Mouse (Mus musculus): ENCODE data around the gene Ndufs8. TPM values are rescaled to one million over a fixed set of nuclear protein-coding genes. Genes with fewer than 3 reads are reported as not detected.

Ndufs8 gene
- total and polyA plus RNA-seq, 3 experiments: 195 to 248 (median 216) TPM

- dilution Hi-C loops (cut with MboI; ENCODE audit: extremely low pct_ligation_motif_present, extremely low pct_unique_long_range_greater_than_20kb, low sequenced_read_pairs) (no loop called here), in situ Hi-C loops (cut with MboI; ENCODE audit: low pct_ligation_motif_present, low pct_unique_long_range_greater_than_20kb, low sequenced_read_pairs) (no loop called here)
- Histone ChIP-seq H3K9me3 (replicated peaks; ENCODE audit: low read length) (no peaks in the 10 kb centered on the region), H3K27ac (ENCODE audit: insufficient read depth, low read depth) (no peak overlapping the region), H3K27me3 (replicated peaks) (no peaks in the 10 kb centered on the region), H3K4me3 (replicated peaks in 1 of 3; ENCODE audit: low read depth in 2 of 3, low read length in 2 of 3, poor library complexity in 1 of 3) (no peak overlapping the region), H3K36me3 (replicated peaks in 1 of 2; ENCODE audit: control insufficient read depth in 1 of 2, insufficient read depth in 1 of 2, low read length in 1 of 2) (peaks cover 46 to 66% of the 10 kb centered on the region in 2 experiments), H3K4me2 (ENCODE audit: insufficient read depth, low read depth, poor library complexity, severe bottlenecking) (no peak overlapping the region), H3K79me2 (replicated peaks; ENCODE audit: control insufficient read depth, extremely low read depth, insufficient read depth, poor library complexity, severe bottlenecking) (peaks cover 4% of the 10 kb centered on the region), H3K9ac (ENCODE audit: insufficient read depth, low read depth) (no peak overlapping the region), H3K4me1 (ENCODE audit: control insufficient read depth in 1 of 2, insufficient read depth in 2 of 2) (peaks cover 8 to 52% of the 10 kb centered on the region in 2 experiments)
- DNase-seq (ENCODE audit: extremely low read depth): no peak
- TF ChIP-seq MAZ (IDR thresholded peaks at IDR 0.05; ENCODE audit: low read depth, low read length) (no peak), JUND (conservative IDR thresholded peaks at IDR 0.05; ENCODE audit: low read depth, low read length) (no peak), NRF1 (IDR thresholded peaks at IDR 0.05; ENCODE audit: low read depth, low read length) (no peak), JUN (IDR thresholded peaks at IDR 0.05; ENCODE audit: insufficient read depth, low read depth, low read length) (no peak), SIN3A (IDR thresholded peaks at IDR 0.05; ENCODE audit: low read length) (no peak), POLR2AphosphoS2 (IDR thresholded peaks at IDR 0.05; ENCODE audit: low read depth, low read length) (no peak), E2F4 (IDR thresholded peaks at IDR 0.05; ENCODE audit: insufficient replicate concordance, low read depth, low read length) (no peak), USF1 (IDR thresholded peaks at IDR 0.05; ENCODE audit: low read depth, low read length) (no peak), CHD2 (IDR thresholded peaks at IDR 0.05; ENCODE audit: low read length) (no peak), BHLHE40 (IDR thresholded peaks at IDR 0.05; ENCODE audit: low read depth, low read length) (no peak), SMC3 (IDR thresholded peaks at IDR 0.05; ENCODE audit: low read depth, low read length) (no peak)
These were observed 8.3 kb downstream of the Ndufs8 start for GRCm38 (mm10) chr19:3904363-3904675.

- no peak overlapping the region for H3K27ac ChIP-seq (ENCODE audit: insufficient read depth, low read depth)
- peaks cover 4% of the 10 kb centered on the region for H3K79me2 ChIP-seq (replicated peaks; ENCODE audit: control insufficient read depth, extremely low read depth, insufficient read depth, poor library complexity, severe bottlenecking)
- peaks cover 42 to 64% of the 10 kb centered on the region in 2 experiments for H3K36me3 ChIP-seq (replicated peaks in 1 of 2; ENCODE audit: control insufficient read depth in 1 of 2, insufficient read depth in 1 of 2, low read length in 1 of 2)
- H3K4me3 ChIP-seq (replicated peaks in 1 of 3; ENCODE audit: low read depth in 2 of 3, low read length in 2 of 3, poor library complexity in 1 of 3): no peak overlapping the region
- H3K4me2 ChIP-seq (ENCODE audit: insufficient read depth, low read depth, poor library complexity, severe bottlenecking): no peak overlapping the region
- no peak overlapping the region for H3K9ac ChIP-seq (ENCODE audit: insufficient read depth, low read depth)
- no peaks in the 10 kb centered on the region for H3K27me3 ChIP-seq (replicated peaks)
- TF ChIP-seq NELFE (IDR thresholded peaks at IDR 0.05; ENCODE audit: low read depth, low read length) (no peak), MAFK (IDR thresholded peaks at IDR 0.05; ENCODE audit: insufficient replicate concordance, low read length) (no peak), TBP (conservative IDR thresholded peaks at IDR 0.05; ENCODE audit: low read depth, low read length) (no peak), GABPA (IDR thresholded peaks at IDR 0.05; ENCODE audit: insufficient replicate concordance, low read depth, low read length) (no peak), USF1 (IDR thresholded peaks at IDR 0.05; ENCODE audit: low read depth, low read length) (no peak)
- peaks cover 11 to 57% of the 10 kb centered on the region in 2 experiments for H3K4me1 ChIP-seq (ENCODE audit: control insufficient read depth in 1 of 2, insufficient read depth in 2 of 2)
- H3K9me3 ChIP-seq (replicated peaks; ENCODE audit: low read length): no peaks in the 10 kb centered on the region
- dilution Hi-C loops (cut with MboI; ENCODE audit: extremely low pct_ligation_motif_present, extremely low pct_unique_long_range_greater_than_20kb, low sequenced_read_pairs): no loop called here
- DNase-seq (ENCODE audit: extremely low read depth): no peak
- in situ Hi-C loops (cut with MboI; ENCODE audit: low pct_ligation_motif_present, low pct_unique_long_range_greater_than_20kb, low sequenced_read_pairs): no loop called here
These were observed 8.8 kb downstream of the Ndufs8 start for GRCm38 (mm10) chr19:3903648-3904362.

Data from CH12.LX (cell line).